Mouse (Mus musculus) lung, postnatal 14 days (tissue): ENCODE results near the gene Kdm8.

Experiments used
- DNase-seq: peaks from one replicate; pipeline ENCODE4 v3.0.0; 2021

The Kdm8 gene

GRCm38 (mm10) chr7:125504618-125505017, 60.1 kb downstream of the Kdm8 start:
- DNase-seq, result no peak

DNA sequence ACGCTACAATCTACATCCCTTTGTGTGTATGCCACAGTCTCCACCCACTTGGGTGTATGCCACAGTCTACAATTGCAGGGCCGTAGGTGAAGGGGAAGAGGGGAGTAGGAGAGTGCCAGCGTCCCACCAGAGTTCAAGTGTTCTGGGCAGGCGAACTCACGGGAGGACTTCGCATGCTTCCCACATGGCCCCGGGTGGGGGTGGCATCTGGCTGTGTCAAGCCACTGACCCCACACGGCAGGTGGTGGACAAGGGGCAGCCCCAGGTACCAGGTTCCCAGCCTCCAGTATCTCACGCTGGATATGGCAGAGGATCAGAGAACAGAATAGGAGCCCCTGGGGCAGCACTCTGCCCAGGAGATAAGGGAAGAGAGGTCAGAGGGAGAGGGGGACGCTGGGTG, 61.1 kb downstream of the Kdm8 start:
- no peak for DNase-seq

DNA sequence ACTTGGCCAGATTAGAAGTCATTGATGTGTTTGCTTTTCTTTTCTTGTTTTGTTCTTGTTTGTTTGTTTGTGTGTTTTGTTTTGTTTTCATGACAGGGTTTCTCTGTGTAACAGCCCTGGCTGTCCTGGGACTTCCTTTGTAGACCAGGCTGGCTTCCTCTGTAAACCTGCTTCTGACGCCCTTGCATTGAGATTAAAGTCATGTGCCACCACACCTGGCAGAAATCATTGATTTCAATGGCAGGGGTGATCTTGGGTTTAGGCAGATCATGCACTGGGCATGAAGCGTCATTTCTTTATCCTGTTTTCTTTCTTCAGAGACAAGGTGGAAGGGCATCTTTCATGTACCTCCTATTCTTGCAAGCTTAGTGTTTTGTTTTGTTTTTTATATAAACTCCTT, 62.8 kb downstream of the Kdm8 start:
- DNase-seq, result no peak

DNA sequence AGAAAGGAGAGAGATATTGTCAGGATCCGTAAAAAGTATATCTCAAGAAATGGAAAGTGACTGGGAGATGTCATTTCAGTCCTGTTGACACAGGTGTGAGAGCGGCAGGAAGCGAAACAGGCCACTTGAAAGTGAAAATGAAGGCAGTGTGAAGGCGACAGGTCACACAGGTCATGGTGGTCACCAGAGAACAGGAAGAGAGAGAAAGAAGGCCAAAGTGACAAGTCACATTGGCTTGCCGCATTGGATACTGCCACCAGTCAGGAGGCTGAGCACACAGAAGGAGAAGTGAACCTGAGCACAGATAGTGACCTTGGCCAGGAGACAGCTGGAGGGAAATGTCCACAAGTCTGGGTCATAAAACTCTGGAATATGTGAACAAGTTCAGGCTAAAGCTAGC, 67.0 kb downstream of the Kdm8 start:
- DNase-seq, result no peak

- no peak for DNase-seq
Measured at GRCm38 (mm10) chr7:125511852-125512251, 67.4 kb downstream of the Kdm8 start.
